Mouse (Mus musculus): ENCODE measurements at regions not wholly inside any gene's neighbourhood (a gene's known extent, or its start where the extent isn't known, plus 50 kb on each side); places are given as distances from the start of the nearest gene placed in this dataset.

DNA sequence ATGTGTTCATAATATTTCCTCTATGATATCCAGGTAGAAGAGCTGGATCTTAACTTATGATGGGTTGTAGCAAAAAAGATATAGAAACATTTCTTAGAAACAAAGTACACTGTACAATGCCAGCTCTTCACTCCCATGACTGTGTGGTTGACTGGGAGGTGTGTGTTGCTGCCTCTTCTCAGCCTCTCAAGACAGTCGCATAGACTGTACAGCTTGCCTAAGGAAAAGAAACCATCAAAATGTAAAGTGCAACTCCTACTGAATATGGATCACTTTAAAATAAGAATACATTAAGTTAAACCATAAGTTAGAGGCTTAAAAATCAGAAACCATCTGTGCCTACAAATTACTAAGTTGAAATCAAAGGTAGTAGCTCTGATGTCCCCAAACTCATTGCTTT, 125.5 kb upstream of the P3h2 start:
- Histone ChIP-seq H3K9me3 (replicated peaks; ENCODE audit: low read length) (no peaks in the 10 kb centered on the region), H3K4me3 (replicated peaks; ENCODE audit: low read depth, low read length) (no peak overlapping the region), H3K4me1 (replicated peaks; ENCODE audit: insufficient read depth, low read length) (no peaks in the 10 kb centered on the region), H3K27ac (no peak overlapping the region), H3K4me2 (ENCODE audit: low read length) (no peak overlapping the region), H3K36me3 (ENCODE audit: insufficient read depth, low read length) (no peaks in the 10 kb centered on the region), H3K9ac (ENCODE audit: low read depth, low read length) (no peak overlapping the region), H3K27me3 (ENCODE audit: insufficient read depth, low read length) (no peaks in the 10 kb centered on the region)
- no peak for ATAC-seq (replicated peaks; ENCODE audit: low FRiP score, low read depth)
- 88% methylated on average over 1 of the region's 1 CpGs for WGBS
- TF ChIP-seq CTCF (IDR thresholded peaks at IDR 0.05; ENCODE audit: low read depth): no peak
- no peak for DNase-seq (ENCODE audit: low spot score)

DNA sequence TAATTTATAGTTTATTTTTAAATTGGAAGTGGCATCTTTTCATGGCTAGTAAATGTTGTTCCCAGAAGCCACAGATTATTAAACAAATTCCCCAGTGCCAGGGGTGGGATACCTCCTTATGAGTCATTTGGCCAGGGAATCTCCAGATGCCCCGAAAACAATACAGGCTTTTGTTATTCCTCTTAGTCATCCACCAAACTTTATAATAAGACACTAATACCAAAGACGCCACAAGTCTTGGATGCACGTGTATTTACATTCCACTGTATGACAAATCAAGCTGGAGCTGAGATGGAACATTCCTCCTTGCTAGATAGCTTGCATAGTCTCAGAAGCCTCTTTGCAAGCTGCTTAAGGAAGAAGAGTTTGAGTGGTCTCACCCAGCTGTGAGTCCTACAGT, 105.8 kb upstream of the P3h2 start:
- peaks cover 9% of the 10 kb centered on the region for H3K9me3 ChIP-seq (replicated peaks; ENCODE audit: low read length)
- DNase-seq (ENCODE audit: low spot score) (no peak), ATAC-seq (replicated peaks; ENCODE audit: low FRiP score, low read depth) (no peak)
- WGBS: 78% methylated on average over 3 of the region's 3 CpGs
- no peak overlapping the region for H3K4me3 ChIP-seq (replicated peaks; ENCODE audit: low read depth, low read length)
- no peaks in the 10 kb centered on the region for H3K27me3 ChIP-seq (ENCODE audit: insufficient read depth, low read length)
- no peak overlapping the region for H3K4me2 ChIP-seq (ENCODE audit: low read length)
- H3K9ac ChIP-seq (ENCODE audit: low read depth, low read length): no peak overlapping the region
- H3K36me3 ChIP-seq (ENCODE audit: insufficient read depth, low read length): no peaks in the 10 kb centered on the region
- H3K27ac ChIP-seq: no peak overlapping the region
- no peak for TF ChIP-seq CTCF (IDR thresholded peaks at IDR 0.05; ENCODE audit: low read depth)
- H3K4me1 ChIP-seq (replicated peaks; ENCODE audit: insufficient read depth, low read length): no peaks in the 10 kb centered on the region

DNA sequence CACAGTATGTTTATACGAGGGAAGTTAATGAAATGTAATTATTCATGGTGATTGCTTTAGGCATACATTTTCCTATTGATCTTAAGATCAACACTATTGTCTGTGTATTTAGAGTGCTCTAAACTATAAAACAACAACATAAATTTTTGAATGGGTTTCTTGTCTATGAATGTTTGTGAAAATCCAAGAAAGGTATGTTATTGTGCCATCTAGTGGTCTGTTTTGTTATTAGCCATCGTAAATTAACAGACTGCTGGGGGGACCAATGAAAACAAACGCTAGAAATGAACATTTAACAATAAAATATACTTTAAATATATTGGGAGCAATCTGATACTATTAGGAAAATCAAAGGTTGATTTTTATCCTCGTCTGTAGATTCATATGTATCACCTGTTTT, 93.5 kb upstream of the P3h2 start:
- no peak overlapping the region for H3K27ac ChIP-seq
- TF ChIP-seq CTCF (IDR thresholded peaks at IDR 0.05; ENCODE audit: low read depth): peak; percentile 81
- no peak for ATAC-seq (replicated peaks; ENCODE audit: low FRiP score, low read depth)
- H3K9ac ChIP-seq (ENCODE audit: low read depth, low read length): no peak overlapping the region
- H3K4me2 ChIP-seq (ENCODE audit: low read length): no peak overlapping the region
- no peaks in the 10 kb centered on the region for H3K9me3 ChIP-seq (replicated peaks; ENCODE audit: low read length)
- 13% methylated on average over 4 of the region's 4 CpGs for WGBS
- no peaks in the 10 kb centered on the region for H3K27me3 ChIP-seq (ENCODE audit: insufficient read depth, low read length)
- peak; percentile 80 for DNase-seq (ENCODE audit: low spot score)
- no peaks in the 10 kb centered on the region for H3K4me1 ChIP-seq (replicated peaks; ENCODE audit: insufficient read depth, low read length)
- no peak overlapping the region for H3K4me3 ChIP-seq (replicated peaks; ENCODE audit: low read depth, low read length)
- H3K36me3 ChIP-seq (ENCODE audit: insufficient read depth, low read length): no peaks in the 10 kb centered on the region

DNA sequence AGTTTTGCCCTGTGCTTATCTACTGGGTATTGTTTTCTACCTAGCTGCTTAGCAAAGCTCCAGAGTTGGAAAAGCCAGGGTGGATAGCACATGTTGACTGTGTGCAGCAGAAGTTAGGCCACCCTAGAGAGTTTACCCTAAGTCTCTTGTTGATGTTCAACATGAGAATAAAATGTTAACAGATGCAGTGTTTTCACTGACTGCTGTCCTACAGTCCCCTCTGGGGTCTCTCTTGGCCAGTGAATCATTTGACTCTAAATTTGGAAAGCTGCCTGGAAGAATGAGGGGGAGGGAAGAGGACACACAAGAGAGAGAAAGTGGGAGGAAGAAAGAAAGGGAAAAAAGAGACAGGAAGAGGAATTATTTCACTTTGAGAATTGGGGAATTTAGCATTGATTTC, 90.8 kb upstream of the P3h2 start:
- Histone ChIP-seq H3K4me3 (replicated peaks; ENCODE audit: low read depth, low read length) (no peak overlapping the region), H3K27me3 (ENCODE audit: insufficient read depth, low read length) (no peaks in the 10 kb centered on the region), H3K9me3 (replicated peaks; ENCODE audit: low read length) (no peaks in the 10 kb centered on the region), H3K4me1 (replicated peaks; ENCODE audit: insufficient read depth, low read length) (no peaks in the 10 kb centered on the region), H3K36me3 (ENCODE audit: insufficient read depth, low read length) (no peaks in the 10 kb centered on the region), H3K27ac (no peak overlapping the region), H3K4me2 (ENCODE audit: low read length) (no peak overlapping the region), H3K9ac (ENCODE audit: low read depth, low read length) (no peak overlapping the region)
- TF ChIP-seq CTCF (IDR thresholded peaks at IDR 0.05; ENCODE audit: low read depth): no peak
- peak; percentile 65 for DNase-seq (ENCODE audit: low spot score)
- no peak for ATAC-seq (replicated peaks; ENCODE audit: low FRiP score, low read depth)

DNA sequence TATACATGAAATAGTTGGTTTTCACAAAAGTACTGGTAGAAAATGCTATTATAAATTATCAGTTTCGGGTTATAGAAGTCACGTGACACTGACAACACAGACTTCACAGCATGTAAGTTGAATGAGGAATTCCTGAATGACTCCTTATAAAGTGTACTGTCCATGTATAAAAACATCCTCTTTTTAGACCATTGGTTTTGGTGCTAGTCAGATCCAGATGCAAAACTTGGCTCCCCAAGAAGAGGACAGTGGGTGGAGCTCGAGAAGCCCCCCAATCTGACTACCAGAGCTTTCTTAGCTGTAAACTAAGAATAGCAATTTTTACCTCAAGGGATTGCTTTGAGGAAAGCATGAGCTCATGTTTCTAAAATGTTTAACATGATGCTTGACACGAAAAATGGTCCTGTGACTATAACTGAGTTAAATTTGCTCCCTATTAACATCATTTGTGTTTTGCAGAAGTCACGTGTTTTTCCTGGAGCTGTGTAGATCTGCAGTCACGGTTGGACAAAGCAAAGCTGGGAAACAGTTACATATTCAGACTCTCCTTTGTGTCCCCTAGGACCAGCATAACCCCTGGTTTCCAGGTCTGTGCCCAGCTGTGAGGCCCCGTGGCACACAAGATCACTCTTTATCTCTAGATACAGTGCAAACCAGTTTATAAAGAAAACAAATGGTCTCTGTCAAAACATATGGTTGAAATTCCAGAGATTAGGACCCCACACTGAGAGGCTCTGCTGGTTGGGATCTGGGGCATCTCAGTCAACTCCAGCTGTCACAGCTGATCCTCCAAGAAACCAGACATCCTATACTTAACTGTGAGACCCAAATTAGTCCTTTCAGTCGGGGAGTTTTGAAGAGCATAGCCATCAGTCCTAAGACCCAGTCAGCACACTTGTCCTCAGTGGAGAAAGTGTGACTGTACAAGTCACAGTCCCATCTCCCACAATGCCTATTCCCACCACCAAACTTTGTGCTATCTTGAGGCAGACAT, 80.0 kb upstream of the P3h2 start:
- WGBS: 49% methylated on average over 8 of the region's 8 CpGs
- Histone ChIP-seq H3K9me3 (replicated peaks; ENCODE audit: low read length) (no peaks in the 10 kb centered on the region), H3K4me3 (replicated peaks; ENCODE audit: low read depth, low read length) (no peak overlapping the region), H3K4me2 (ENCODE audit: low read length) (no peak overlapping the region), H3K36me3 (ENCODE audit: insufficient read depth, low read length) (no peaks in the 10 kb centered on the region), H3K27ac (no peak overlapping the region), H3K4me1 (replicated peaks; ENCODE audit: insufficient read depth, low read length) (peaks cover 7% of the 10 kb centered on the region; the same call in 1 of the 2 replicates), H3K9ac (ENCODE audit: low read depth, low read length) (no peak overlapping the region), H3K27me3 (ENCODE audit: insufficient read depth, low read length) (no peaks in the 10 kb centered on the region)
- ATAC-seq (replicated peaks; ENCODE audit: low FRiP score, low read depth) (no peak), DNase-seq (ENCODE audit: low spot score) (peak; percentile 38)
- TF ChIP-seq CTCF (IDR thresholded peaks at IDR 0.05; ENCODE audit: low read depth): no peak

DNA sequence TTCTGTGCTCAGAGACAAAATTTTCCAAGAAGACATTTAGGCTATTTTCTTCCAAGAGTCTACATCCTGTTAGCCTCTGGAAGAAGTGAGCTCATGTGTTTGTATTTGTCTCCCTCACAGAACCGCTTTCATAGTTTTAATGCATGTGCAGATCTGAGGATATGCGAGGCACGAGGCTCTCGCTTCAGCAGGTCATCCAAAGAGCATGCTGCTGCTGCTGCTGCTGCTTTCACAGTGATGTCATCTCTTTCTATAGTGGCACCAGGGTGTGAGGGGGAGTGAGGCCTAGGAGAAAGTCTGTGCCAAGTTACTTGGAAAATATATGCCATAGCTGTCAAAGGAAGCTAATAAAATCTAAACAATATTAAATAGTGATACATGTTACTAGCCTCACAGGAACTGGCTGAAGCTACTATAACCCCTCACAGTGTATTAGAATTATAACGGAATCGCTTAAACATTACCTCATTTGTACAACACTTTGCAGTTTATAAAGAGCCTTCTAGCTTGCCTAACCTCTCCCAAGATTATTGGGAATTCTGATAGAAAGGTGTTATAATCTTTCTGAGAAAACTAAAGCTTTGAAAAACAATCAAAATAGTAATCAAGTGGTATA, 79.2 kb upstream of the P3h2 start:
- H3K9ac ChIP-seq (ENCODE audit: low read depth, low read length): no peak overlapping the region
- 34% methylated on average over 6 of the region's 6 CpGs for WGBS
- DNase-seq (ENCODE audit: low spot score): peak; percentile 68
- no peak overlapping the region for H3K4me3 ChIP-seq (replicated peaks; ENCODE audit: low read depth, low read length)
- no peaks in the 10 kb centered on the region for H3K9me3 ChIP-seq (replicated peaks; ENCODE audit: low read length)
- no peaks in the 10 kb centered on the region for H3K36me3 ChIP-seq (ENCODE audit: insufficient read depth, low read length)
- peaks cover 7% of the 10 kb centered on the region; the same call in 1 of the 2 replicates for H3K4me1 ChIP-seq (replicated peaks; ENCODE audit: insufficient read depth, low read length)
- H3K27ac ChIP-seq: 0 out of 2 replicates have a peak overlapping the region, but pooled peaks have one; percentile 13
- ATAC-seq (replicated peaks; ENCODE audit: low FRiP score, low read depth): peak; percentile 61; the same call in 1 of the 2 replicates
- no peak for TF ChIP-seq CTCF (IDR thresholded peaks at IDR 0.05; ENCODE audit: low read depth)
- no peak overlapping the region for H3K4me2 ChIP-seq (ENCODE audit: low read length)
- H3K27me3 ChIP-seq (ENCODE audit: insufficient read depth, low read length): no peaks in the 10 kb centered on the region
